Mouse (Mus musculus) lung, postnatal 25 days (tissue): ENCODE data around the gene Tmprss9.

Source experiments
- DNase-seq: peaks from one replicate; pipeline ENCODE4 v3.0.0; 2022; ENCODE audit warnings: low spot score

The Tmprss9 gene

DNA sequence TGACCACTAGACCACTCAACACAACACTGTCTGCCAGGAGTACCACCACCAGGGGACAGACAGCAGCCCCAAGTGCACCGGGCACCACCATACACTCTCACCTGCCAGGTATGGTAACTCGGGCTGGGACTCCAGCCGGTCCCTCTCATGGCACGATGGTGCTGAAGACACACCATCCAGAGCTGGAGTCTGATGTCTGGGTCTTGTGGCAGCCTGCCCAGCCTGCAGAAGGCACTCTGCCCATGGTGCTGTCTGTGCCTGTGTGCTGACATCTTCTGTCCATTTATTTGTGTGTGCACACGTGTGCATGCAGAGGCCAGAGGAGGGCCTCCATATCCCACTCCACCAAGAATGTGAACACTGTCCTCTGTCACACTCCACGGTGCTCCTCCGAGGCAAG is 23.5 kb downstream of the Tmprss9 start:
- DNase-seq = no peak

DNA sequence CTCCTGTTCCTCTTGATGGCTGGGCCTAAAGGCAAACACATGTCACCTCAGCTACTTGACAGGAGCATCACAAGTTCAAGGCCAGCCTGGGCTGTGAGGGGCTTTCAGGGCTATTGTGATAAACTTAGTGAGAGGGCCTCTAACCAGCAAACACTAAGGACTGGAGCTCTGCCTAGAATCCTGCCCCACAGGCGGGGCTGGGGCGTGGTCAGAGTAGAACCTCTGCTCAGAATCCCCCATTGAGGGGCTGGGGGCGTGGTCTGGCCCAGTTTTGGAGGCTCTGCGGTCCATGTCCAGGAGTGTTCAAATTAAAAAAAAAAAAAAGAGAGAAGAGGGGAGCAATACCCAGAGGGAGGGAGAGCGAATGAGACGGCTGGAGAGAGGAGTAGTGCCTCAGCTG is 24.0 kb downstream of the Tmprss9 start:
- no peak for DNase-seq

DNA sequence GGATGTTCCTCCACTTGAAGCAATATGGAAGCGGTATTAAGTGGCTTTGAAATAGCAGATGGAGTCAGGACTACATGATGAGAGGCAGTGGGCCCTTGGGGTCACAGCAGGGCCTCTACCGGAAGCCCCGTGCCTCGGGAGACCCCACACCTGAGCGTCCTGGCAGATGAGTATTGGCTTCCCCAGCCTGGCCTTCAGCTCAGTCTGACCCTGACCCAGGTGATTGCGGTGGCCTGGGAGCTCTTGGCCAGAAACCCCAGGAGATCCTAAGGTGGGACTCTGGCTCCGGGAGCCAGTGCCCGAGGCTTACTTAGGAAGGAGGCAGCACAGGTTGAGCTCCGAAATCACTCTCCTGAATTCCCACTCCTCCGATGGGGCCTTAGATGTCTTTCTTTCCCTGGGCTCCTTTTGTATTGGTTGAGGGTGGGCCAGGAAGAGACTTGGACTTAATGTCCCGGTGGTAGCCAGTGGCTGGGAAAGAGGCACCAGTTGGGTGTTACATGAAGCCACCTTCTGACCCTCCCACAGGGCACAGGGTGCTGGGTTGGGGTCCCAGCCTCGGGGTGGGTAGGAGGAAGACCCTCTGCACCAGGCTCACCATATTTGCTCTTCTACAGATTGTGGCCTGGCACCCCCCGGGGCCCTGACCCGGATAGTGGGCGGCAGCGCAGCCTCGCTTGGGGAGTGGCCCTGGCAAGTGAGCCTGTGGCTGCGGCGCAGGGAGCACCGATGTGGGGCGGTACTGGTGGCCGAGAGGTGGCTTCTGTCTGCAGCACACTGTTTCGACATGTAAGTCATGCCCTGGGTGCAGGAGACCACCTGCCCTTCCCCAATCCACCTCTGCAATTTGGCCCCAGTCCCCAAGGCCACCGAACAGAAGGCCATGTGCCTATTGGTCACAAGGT is 25.2 kb downstream of the Tmprss9 start:
- DNase-seq = no peak

DNA sequence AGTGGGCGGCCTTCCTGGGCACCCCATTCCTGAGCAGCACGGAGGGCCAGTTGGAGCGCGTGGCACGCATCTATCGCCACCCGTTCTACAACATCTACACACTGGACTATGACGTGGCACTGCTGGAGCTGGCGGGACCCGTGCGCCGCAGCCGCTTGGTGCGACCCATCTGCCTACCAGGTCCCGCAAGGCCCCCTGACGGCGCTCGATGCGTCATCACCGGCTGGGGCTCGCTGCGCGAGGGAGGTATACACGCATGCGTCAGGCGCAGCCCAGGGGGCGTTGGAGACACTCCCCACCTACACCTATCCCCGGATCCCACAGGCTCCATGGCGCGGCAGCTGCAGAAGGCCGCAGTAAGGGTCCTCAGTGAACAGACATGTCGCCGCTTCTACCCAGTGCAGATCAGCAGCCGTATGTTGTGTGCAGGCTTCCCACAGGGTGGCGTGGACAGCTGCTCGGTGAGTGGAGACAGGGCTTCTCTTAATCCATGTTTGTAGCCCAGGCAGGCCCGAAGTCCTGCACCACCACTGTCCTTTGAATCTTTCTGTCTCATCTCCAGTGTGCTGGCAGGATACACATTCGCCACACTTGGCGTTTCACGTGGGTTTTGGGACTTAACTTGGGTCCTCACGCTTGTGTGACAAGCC is 26.3 kb downstream of the Tmprss9 start:
- DNase-seq = no peak

DNA sequence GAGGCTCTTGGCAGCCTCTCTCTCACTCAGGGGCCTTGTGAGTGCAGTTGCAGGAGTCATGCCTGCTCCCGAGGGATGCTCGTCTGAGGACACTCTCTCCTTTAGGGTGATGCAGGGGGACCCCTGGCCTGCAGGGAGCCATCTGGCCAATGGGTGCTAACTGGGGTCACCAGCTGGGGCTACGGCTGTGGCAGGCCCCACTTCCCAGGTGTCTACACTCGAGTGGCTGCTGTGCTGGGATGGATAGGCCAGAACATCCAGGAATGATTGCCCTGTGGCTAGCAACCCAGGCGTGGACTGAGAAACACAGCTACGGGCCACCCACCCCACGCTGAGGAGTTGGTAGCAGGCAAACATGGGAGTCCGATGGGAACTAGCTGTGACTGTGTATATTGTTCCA is 27.4 kb downstream of the Tmprss9 start:
- no peak for DNase-seq

DNA sequence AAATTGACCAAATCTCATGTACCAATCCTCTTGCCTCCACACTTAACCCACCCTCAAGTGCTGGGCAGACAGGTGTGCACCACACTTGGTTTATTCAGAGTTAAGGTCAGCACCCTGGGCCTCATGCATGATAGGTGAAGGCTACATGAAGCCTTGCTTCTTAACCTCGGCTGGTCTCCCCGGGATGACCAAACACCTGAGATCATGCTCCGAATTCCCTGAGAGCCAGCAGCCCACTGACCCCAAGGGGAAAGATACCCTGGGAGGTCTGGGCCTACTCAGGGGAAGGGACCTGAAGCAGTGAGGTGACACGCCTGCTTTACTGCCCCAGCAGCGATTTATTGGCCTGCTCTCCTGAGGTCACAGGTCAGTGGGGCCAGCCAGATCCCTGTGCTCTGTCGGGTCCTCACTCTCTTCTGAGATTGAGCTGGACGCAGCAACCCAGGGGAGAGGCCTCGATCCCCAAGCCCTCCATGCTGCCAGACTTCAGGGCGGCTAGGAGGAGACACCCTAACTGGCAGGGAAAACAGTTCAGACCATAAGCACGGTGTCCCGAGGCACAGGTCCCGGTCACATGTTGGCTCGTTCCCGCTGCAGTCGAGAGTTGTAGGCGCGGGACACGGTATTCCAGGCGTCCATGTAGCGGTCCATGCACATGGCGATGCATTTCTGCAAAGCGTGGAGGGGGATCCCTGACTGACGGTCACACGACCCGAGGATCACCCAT is 28.1 kb downstream of the Tmprss9 start:
- DNase-seq = no peak

DNA sequence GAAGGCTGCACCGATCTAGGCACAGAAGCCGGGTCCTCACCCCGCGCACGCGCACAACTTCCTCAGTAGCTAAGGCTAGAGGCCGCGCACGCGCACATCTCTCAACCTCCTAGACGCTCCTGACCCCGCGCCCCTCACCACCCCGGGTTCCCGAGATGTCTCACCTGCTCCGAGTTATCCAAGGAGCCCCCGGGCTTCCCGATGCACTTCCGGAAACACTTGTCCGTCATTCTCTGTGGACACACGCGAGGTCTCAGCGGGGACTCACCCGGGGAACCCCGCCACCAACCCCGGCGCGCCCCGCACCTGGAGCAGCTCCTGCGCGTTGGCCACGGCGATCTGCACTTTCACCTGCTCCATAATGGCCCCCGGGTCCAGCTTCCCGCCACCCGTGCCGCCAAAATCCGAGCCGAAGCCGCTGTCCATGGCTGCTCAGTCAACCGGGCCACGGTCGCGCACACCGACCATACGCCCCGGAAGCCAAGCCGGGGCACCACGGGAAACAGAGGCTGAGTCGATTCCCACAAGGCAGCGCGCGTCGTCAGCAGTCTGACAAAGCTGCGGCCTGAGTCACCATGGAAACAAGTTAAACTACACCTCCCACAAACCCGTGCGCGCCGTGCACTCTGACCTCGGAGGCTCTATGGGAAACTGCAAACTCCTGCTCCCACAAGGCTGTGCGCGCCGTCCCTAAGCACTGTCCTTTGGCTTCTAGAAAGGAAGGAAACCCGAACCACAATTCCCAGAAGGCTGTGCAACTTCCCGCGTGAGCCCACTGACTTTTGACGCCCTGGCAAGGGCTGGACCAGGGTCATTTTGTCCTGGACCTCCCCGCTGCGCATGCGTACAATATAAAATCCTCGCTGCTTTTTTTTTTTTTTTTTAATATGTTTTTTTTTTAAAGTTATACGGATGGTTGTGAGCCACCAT is 28.9 kb downstream of the Tmprss9 start, which contains the start of gene Timm13:
TSS of gene Timm13 (minus strand) at position 652 of the 930 bp plus-strand sequence.
- peak; percentile 100 for DNase-seq

DNA sequence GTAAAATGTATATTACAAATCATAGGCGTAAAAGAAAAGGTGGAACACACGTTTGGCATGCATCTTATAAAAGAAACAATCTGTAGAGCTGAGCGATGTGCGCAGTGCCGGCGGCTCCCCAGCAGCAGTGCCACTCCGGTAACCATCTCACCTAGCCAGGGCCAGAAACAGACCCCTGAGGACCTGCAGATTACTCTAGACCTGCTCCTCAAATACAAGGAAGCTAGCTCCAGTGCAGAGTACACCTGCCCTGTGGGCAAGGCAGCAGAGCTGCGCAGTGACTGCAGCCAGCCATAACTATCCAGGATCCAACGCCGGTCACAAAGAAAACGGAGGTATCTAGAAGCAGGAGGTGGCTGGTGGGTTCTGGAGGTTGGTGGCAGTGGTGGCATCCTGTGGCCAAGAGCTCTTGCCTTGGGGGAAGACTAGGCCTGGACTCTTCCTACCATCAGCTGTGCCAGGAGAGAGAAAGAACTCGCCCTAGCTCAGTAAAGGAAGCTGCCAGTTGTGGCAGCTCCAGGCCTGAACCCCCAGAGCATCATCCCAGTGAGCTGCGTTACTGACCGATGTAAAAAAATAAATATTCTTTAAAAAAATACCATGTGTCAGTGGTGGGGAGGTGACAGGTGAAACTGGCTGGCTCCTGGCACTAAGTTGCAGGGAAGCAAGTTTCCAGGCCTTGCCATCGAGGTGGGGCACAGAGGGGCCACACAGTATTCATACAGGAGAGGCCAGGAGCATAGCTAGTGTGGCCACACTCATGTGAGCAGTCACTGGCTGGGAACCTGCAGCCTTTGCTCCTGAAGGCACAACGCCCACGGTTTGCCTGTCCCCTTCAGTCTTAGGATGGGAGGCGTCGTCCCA is 30.0 kb downstream of the Tmprss9 start:
- no peak for DNase-seq

DNA sequence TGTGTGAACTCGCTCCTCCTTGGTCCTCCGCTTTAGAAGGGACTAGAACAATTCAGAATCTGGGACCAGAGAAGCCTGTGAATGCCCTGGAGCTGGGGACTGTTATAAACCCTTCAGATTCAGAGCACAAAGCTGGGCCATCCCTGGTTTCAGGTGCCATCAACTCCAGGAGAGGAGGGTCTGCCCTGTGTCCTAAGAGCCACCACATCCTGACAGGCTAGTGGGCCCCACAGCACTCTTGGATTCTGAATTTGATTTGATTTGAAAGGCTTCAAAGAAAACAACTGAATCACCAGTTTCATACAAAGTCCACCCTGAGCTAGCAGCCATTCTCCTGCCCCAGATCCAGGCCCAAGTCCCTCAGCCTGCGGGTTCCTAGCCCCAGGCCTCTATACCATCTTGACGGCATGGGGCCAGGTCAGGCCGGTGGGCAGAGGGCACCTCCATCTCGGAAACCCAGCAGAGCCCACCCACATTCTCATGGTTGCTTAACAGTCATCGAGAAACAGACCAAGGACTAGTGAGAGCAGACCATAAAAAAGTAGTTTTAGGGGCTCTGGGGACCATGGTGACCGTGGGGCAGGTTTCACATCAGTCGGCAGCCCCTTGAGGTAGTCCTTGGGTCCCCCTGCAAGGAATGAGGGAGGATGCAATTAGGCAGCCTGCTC is 30.8 kb downstream of the Tmprss9 start:
- no peak for DNase-seq

DNA sequence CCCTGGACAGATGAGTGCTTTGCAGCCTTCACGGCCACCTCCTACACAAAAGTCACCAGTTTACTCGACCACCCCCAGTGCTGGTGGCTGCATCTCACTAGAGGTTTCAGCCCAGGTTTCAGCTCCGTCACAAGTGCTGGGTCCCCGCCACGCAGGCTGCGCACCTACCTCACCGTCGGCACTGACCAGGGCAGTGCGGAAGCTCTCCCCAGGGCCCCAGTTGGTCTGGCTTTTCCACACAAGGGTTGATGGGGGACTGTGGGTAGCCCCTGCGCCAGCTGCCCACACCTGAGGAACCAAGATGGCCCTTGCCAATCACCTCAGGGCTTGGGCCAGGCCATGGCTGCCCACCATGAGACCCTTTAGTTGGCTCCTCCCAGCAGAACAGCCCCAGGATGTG is 31.6 kb downstream of the Tmprss9 start:
- DNase-seq = no peak

DNA sequence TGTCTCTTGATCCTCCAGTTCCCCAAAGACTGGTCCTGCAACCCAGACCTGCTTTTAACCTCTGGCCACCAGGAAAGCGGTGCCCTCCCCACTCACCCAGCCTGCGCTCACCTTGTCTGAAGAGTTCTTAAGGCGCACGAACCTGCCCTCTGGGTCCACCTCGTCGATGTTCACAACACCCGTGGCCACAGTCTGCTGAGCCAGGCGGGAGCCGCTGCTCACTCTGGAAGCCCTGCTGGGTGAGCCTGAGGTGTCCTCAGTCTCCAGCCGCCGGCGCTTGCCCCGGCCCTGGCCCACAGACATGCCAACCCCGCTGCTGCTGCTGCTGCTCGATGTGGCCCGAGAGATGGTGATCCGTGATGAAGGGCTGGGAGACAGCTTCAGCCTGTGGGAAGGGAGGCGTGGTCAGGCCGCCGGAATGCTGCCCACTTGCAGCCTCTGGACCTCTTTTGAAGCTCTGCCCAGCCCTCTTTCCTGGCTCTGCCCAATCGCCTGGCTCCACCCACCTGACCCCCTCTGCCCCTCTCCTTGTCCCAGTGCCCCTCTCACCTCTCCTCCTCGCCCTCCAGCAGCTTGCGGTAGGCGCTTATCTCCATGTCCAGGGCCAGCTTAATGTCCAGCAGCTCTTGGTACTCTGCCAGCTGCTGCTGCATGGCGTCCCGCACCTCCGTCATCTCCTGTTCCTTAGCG is 32.5 kb downstream of the Tmprss9 start:
- no peak for DNase-seq

DNA sequence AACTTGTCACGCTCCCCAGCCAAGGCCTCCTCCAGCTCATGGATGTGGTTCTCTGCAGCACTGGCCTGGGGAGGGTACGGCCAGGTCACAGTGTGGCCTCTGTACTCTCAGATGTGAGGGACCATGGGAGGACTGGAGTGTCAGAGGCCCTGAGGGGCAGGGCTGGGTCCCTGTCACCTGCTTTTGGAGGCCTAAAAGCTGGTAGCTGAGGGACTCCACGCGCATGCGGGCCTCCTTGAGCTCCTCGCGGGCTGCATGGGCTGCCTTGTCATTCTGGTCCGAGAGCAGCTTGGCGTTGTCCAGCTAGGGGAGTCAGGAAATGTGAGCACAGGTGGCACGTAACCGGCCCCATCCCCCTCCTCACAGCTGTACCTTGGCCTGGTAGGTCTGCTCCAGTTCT is 33.1 kb downstream of the Tmprss9 start:
- no peak for DNase-seq

DNA sequence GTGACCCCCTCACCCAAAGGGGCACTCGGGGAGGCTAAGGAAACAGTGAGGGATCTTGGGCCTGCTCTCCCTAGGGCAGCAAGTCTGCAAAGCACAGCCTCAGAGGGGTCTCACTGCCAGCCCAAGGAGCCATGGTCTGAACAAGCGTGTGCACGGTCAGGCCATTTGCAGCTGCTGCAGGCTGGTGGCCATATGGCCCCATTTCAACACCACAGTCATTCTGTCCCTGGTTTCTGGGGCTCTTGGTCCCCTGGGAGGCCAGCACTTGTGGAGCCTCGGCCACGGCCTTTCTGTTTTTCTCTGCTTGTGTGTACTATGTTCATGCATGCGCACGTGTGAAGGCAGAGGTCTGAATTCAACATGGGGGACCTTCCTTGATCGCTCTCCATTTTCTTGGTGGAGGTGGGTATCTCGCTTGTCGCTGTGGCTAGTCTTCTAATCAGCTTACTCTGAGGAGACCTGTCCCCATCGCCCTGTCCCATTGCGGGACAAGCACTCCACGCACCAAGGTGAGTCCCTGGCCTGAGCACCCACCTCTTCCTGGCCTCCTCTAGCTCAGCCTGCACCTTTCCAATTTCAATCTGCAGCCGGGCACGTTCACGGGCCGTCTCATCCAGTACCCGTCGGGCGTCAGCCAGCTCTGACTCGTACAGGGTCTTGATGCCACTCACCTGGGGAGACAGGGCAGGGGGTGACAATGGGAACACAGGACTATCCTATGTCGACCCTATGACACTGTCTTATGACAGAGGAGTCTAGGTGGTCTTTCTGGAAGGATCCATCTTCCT is 37.9 kb downstream of the Tmprss9 start:
- no peak for DNase-seq

DNA sequence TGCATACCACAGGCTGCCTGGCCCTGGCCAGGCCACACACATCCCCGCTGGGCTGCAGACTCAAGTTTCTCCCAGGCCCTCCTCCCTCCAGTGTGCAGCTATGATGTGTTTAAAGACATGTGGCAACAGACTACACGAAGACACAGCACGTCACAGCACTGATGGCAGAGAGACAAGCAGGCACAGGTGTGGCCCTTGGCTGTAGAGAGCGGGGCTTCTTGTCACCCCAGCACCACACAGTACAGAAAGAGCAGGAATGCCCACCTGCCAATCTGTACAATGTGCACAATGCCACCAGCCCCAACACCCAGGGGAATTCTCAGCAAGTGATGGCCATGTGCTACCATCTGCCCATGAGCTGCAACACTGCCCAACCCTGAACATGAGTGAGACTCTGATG is 39.7 kb downstream of the Tmprss9 start:
- DNase-seq = no peak

DNA sequence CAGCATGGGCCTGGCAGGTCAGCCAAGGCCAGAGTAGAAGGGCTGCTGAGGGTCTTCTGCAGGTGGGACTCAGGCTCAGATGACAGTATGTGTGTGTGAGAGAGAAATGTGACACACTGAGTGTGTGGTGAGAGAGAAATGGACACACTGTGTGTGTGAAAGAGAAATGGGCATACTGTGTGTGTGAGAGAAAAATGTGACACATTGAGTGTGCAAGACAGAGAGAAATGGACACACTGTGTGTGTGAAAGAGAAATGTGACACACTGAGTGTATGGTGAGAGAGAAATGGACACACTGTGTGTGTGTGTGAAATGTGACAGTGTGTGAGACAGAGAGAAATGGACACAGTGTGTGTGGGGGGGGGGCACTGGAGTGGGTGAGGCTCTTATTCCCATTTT is 40.2 kb downstream of the Tmprss9 start:
- DNase-seq = no peak

DNA sequence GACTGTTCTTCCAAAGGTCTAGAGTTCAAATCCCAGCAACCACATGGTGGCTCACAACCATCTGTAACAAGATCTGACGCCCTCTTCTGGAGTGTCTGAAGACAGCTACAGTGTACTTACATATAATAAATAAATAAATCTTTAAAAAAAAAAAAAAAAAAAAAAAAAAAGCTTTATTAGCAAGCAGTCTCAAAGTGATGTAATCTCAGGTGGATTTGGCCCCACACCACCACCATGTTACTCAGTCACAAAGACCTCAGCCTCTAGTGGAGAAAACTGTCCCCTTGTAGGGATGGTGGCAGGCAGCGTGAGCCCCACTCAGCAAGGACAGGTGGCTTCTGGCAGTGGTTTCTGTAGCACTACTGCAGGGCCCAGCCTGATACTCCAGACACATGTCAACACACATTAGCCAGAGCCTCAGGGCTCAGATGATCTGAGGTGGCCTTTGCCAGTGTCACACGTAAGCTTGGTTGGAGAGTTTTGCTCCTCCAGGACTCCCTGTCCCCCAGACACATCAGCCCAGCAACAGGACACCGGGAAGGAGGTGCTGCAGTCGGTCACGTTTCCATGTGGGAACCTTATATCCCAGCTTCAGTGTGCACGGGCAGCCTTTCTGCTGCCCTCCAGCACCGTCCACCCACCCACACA is 41.8 kb downstream of the Tmprss9 start:
- no peak for DNase-seq

DNA sequence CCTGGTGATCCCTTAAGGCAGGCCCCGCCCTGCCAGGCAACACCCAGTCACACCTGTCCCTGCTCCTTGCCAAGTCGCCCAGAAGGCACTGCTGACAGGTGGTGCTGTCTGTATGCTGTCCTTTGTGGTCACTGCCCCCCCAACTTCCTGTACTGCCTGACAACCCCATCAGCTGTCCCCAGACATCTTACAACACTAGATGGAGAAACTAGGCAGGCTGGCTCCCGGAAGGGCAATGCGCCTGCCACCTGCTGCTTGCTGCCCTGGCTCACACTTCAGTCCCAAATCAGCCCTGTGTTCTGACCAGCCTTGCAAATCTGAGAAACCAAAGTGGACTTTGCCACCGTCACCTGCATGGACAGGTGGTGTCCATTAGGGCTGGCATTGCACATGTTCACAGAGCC is 42.6 kb downstream of the Tmprss9 start:
- DNase-seq = no peak

DNA sequence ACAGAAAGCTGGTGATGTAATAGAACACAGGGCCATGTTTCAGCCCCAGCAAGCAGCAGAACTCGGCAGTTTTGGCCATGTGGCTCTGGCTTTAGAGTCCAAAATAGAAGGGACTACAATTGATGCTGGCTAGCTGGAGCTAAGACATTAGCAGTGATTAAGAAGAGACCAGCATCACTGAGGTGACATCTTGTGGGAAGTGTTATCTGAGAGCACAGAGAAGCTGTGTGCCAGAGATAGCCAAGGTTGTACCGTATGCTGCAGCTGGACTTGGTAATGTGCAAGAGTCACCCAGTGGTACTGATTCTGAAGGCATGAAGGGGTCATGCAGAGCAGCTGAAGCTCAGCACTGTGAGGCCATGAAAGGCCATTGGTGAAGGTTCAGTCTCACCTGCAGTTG is 43.6 kb downstream of the Tmprss9 start:
- DNase-seq = no peak
